Mouse (Mus musculus) MEL (cell line): Measurements from ENCODE around the gene Hps4. TPM values are rescaled to one million over a fixed set of nuclear protein-coding genes. Genes with fewer than 3 reads are reported as not detected.

Source experiments
- DNase-seq: peaks from one replicate; pipeline ENCODE4 v3.0.0; 2011; ENCODE audit warnings: low read depth, low spot score
- H3K27ac ChIP-seq: 2 replicates; pipeline ENCODE4 v1.5.1; 2012; ENCODE audit warnings: low read depth, mild to moderate bottlenecking, control low read depth, low read length, moderate library complexity; ENCODE audit not compliant: control insufficient read depth
- H3K27me3 ChIP-seq, 2 experiments: fragments of 150-350 bp in 1 of 2; sonication (generic) in 1 of 2; 2 replicates each; pipeline ENCODE4 v1.6.1; 2012; ENCODE audit warnings: low read length in 2 of 2, mild to moderate bottlenecking in 2 of 2, improper control_type of control experiment in 1 of 2, moderate library complexity in 1 of 2; ENCODE audit not compliant: insufficient read depth in 2 of 2, control insufficient read depth in 1 of 2
- H3K36me3 ChIP-seq, 2 experiments: 2 replicates each; pipeline ENCODE4 v1.6.1; 2012 to 2014; ENCODE audit warnings: low read length in 2 of 2, improper control_type of control experiment in 1 of 2, inconsistent platforms in 1 of 2, mild to moderate bottlenecking in 1 of 2; ENCODE audit not compliant: insufficient read depth in 2 of 2, control insufficient read depth in 1 of 2
- H3K4me1 ChIP-seq, 2 experiments: fragments of 150-350 bp in 1 of 2; sonication (generic) in 1 of 2; 2 replicates each; pipeline ENCODE4 v1.6.1; 2012; ENCODE audit warnings: low read length in 2 of 2, improper control_type of control experiment in 1 of 2, mild to moderate bottlenecking in 1 of 2; ENCODE audit not compliant: insufficient read depth in 2 of 2, control insufficient read depth in 1 of 2
- H3K4me3 ChIP-seq, 2 experiments: fragments of 150-350 bp in 1 of 2; sonication (generic) in 1 of 2; 2 replicates each; pipeline ENCODE4 v1.5.1; 2012; ENCODE audit warnings: low read depth in 2 of 2, low read length in 2 of 2, mild to moderate bottlenecking in 2 of 2, moderate library complexity in 2 of 2, control low read depth in 1 of 2, improper control_type of control experiment in 1 of 2; ENCODE audit not compliant: control insufficient read depth in 1 of 2, insufficient read depth in 1 of 2
- H3K79me2 ChIP-seq: 2 replicates; pipeline ENCODE4 v1.6.1; 2012; ENCODE audit warnings: mild to moderate bottlenecking, low read length, moderate library complexity; ENCODE audit not compliant: control insufficient read depth, poor library complexity, insufficient read depth
- H3K9ac ChIP-seq: 2 replicates; pipeline ENCODE4 v1.6.1; 2012; ENCODE audit warnings: low read depth, mild to moderate bottlenecking, control low read depth, low read length, moderate library complexity; ENCODE audit not compliant: control insufficient read depth, poor library complexity, severe bottlenecking
- H3K9me3 ChIP-seq: fragments of 150-350 bp; sonication (generic); replicated peaks from 2 replicates; pipeline ENCODE4 v1.6.1; 2012; ENCODE audit warnings: mild to moderate bottlenecking, low read length, improper control_type of control experiment, moderate library complexity; ENCODE audit not compliant: insufficient read depth
- BHLHE40 ChIP-seq: IDR thresholded peaks from 2 replicates; pipeline ENCODE4 v1.6.1; 2012; ENCODE audit warnings: low read depth, mild to moderate bottlenecking, inconsistent platforms, low read length, improper control_type of control experiment, borderline replicate concordance
- CHD1 ChIP-seq: IDR thresholded peaks from 2 replicates; pipeline ENCODE4 v1.6.1; 2012; ENCODE audit warnings: low read depth, mild to moderate bottlenecking, inconsistent platforms, low read length, improper control_type of control experiment
- CHD2 ChIP-seq: IDR thresholded peaks from 2 replicates; pipeline ENCODE4 v1.6.1; 2011; ENCODE audit warnings: low read length, improper control_type of control experiment
- ELF1 ChIP-seq: IDR thresholded peaks from 2 replicates; pipeline ENCODE4 v1.6.1; 2014; ENCODE audit warnings: low read depth, mild to moderate bottlenecking, inconsistent platforms, low read length, improper control_type of control experiment, moderate library complexity
- ETS1 ChIP-seq: IDR thresholded peaks from 2 replicates; pipeline ENCODE4 v1.6.1; 2012; ENCODE audit warnings: low read depth, mild to moderate bottlenecking, inconsistent platforms, low read length, improper control_type of control experiment, moderate library complexity
- GABPA ChIP-seq: IDR thresholded peaks from 2 replicates; pipeline ENCODE4 v1.6.1; 2012; ENCODE audit warnings: low read depth, mild to moderate bottlenecking, inconsistent platforms, low read length, improper control_type of control experiment, moderate library complexity
- GATA1 ChIP-seq: IDR thresholded peaks from 2 replicates; pipeline ENCODE4 v1.6.1; 2011; ENCODE audit warnings: low read depth, low read length, improper control_type of control experiment
- HCFC1 ChIP-seq: IDR thresholded peaks from 2 replicates; pipeline ENCODE4 v1.6.1; 2012; ENCODE audit warnings: low read depth, mild to moderate bottlenecking, inconsistent platforms, low read length, improper control_type of control experiment, moderate library complexity
- MAFK ChIP-seq: IDR thresholded peaks from 2 replicates; pipeline ENCODE4 v1.6.1; 2011; ENCODE audit warnings: low read depth, mild to moderate bottlenecking, low read length, improper control_type of control experiment, borderline replicate concordance
- MAX ChIP-seq: IDR thresholded peaks from 2 replicates; pipeline ENCODE4 v1.6.1; 2011; ENCODE audit warnings: low read length, improper control_type of control experiment
- MAZ ChIP-seq: IDR thresholded peaks from 2 replicates; pipeline ENCODE4 v1.6.1; 2012; ENCODE audit warnings: low read depth, mild to moderate bottlenecking, inconsistent platforms, low read length, improper control_type of control experiment
- MEF2A ChIP-seq: IDR thresholded peaks from 2 replicates; pipeline ENCODE4 v1.6.1; 2014; ENCODE audit warnings: low read depth, mild to moderate bottlenecking, inconsistent platforms, low read length, improper control_type of control experiment; ENCODE audit not compliant: poor library complexity, insufficient replicate concordance, severe bottlenecking; ENCODE audit errors: extremely low read depth
- MYB ChIP-seq: IDR thresholded peaks from 2 replicates; pipeline ENCODE4 v1.6.1; 2011; ENCODE audit warnings: mild to moderate bottlenecking, low read depth, low read length, improper control_type of control experiment
- POLR2A ChIP-seq, 2 experiments: IDR thresholded peaks; 2 replicates each; pipeline ENCODE4 v1.6.1; 2011 to 2012; ENCODE audit warnings: low read length in 2 of 2, mild to moderate bottlenecking in 2 of 2, control low read depth in 1 of 2, improper control_type of control experiment in 1 of 2, low read depth in 1 of 2, moderate library complexity in 1 of 2; ENCODE audit not compliant: control insufficient read depth in 1 of 2, insufficient read depth in 1 of 2, poor library complexity in 1 of 2
- RAD21 ChIP-seq: IDR thresholded peaks from 2 replicates; pipeline ENCODE4 v1.6.1; 2011; ENCODE audit warnings: mild to moderate bottlenecking, low read depth, low read length, improper control_type of control experiment
- RCOR1 ChIP-seq: IDR thresholded peaks from 2 replicates; pipeline ENCODE4 v1.6.1; 2012; ENCODE audit warnings: low read depth, mild to moderate bottlenecking, inconsistent platforms, low read length, improper control_type of control experiment
- SIN3A ChIP-seq: IDR thresholded peaks from 2 replicates; pipeline ENCODE4 v1.6.1; 2012; ENCODE audit warnings: low read length, improper control_type of control experiment, inconsistent platforms
- SMC3 ChIP-seq: IDR thresholded peaks from 2 replicates; pipeline ENCODE4 v1.6.1; 2011; ENCODE audit warnings: low read depth, low read length, improper control_type of control experiment
- UBTF ChIP-seq: IDR thresholded peaks from 2 replicates; pipeline ENCODE4 v1.6.1; 2012; ENCODE audit warnings: low read depth, mild to moderate bottlenecking, inconsistent platforms, low read length, improper control_type of control experiment, moderate library complexity, borderline replicate concordance; ENCODE audit not compliant: insufficient read depth
- USF1 ChIP-seq: IDR thresholded peaks from 2 replicates; pipeline ENCODE4 v1.6.1; 2014; ENCODE audit warnings: low read depth, mild to moderate bottlenecking, inconsistent platforms, low read length, improper control_type of control experiment, moderate library complexity
- ZC3H11A ChIP-seq: IDR thresholded peaks from 2 replicates; pipeline ENCODE4 v1.6.1; 2012; ENCODE audit warnings: low read depth, mild to moderate bottlenecking, inconsistent platforms, low read length, improper control_type of control experiment
- polyA plus RNA-seq, 2 experiments: library from polyadenylated mRNA; stranded (reverse) in 1 of 2; unstranded in 1 of 2; fragments of >175 nt in 1 of 2; fragments of >200 nt in 1 of 2; gene quantifications; 2 replicates each; pipeline versions ENCODE4 v1.2.1 to v1.2.4; 2012; ENCODE audit warnings: low replicate concordance in 2 of 2, low read depth in 1 of 2; ENCODE audit not compliant: insufficient read length in 2 of 2, insufficient read depth in 1 of 2, missing spikeins in 1 of 2
- total RNA-seq: library from RNA; depleted of rRNA; stranded (reverse); fragments of 300-350 nt; gene quantifications from 2 replicates; pipeline ENCODE4 v1.2.3, GENCODE M21; 2012

The Hps4 gene
- total and polyA plus RNA-seq, 3 experiments, result 37.1 to 41.7 TPM; not detected in 1

- DNase-seq, result no peak
- H3K79me2 ChIP-seq, result no peaks in the 10 kb centered on the region
- no peaks in the 10 kb centered on the region for H3K9me3 ChIP-seq
- no peak overlapping the region for H3K27ac ChIP-seq
- H3K27me3 ChIP-seq, result no peaks in the 10 kb centered on the region
- no peak overlapping the region for H3K4me3 ChIP-seq
- no peaks in the 10 kb centered on the region for H3K36me3 ChIP-seq
- H3K4me1 ChIP-seq, result no peaks in the 10 kb centered on the region
- no peak for TF ChIP-seq RCOR1
- no peak for TF ChIP-seq SMC3
- TF ChIP-seq MAZ, result no peak
- TF ChIP-seq MYB, result no peak
- no peak for TF ChIP-seq ZC3H11A
- H3K9ac ChIP-seq, result no peak overlapping the region
These were observed 48.9 kb downstream of the Hps4 start for GRCm38 (mm10) chr5:112391676-112392323.

DNA sequence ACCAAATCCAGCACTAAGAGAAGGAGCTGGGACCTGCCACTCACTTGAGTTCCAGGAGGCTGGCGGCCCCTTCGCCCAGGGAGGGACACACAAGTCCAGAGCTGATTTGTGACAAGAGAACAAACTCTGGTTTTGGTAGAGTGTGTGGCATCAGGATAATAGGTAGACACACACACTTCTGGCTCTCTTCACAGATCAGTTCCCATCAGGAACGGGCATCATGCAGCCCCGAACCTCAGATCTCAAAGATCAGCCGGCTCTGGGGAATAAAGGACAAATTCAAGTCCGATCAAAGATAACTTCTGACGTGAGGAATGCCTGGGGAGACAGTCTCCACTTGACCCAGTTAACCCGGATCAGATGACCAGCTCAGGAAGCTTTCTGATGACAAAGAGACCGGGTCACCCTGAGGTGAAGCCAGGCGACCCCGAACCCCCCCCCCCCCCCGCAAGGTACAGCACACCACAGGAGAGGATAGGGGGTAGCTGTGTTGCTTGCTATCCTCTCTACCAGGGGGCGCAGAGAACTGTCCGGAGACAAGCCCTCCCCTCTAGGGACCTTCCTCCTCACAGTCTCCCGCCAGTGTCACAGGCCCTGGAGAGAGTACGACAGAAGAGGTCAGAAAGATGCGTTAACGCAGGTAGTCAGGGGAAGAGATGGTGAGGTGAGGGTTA is 51.0 kb downstream of the Hps4 start:
- Histone ChIP-seq H3K79me2 (no peaks in the 10 kb centered on the region), H3K9me3 (no peaks in the 10 kb centered on the region), H3K27ac (no peak overlapping the region), H3K27me3 (no peaks in the 10 kb centered on the region), H3K9ac (no peak overlapping the region), H3K36me3 (no peaks in the 10 kb centered on the region), H3K4me1 (no peaks in the 10 kb centered on the region), H3K4me3 (no peak overlapping the region)
- no peak for TF ChIP-seq GATA1
- TF ChIP-seq UBTF, result no peak
- no peak for TF ChIP-seq CHD2
- no peak for TF ChIP-seq ELF1
- no peak for TF ChIP-seq POLR2A (IDR thresholded peaks at IDR 0.05; ENCODE audit: control insufficient read depth in 1 of 2, insufficient read depth in 1 of 2, low read depth in 1 of 2, low read length in 2 of 2, poor library complexity in 1 of 2)
- TF ChIP-seq CHD1, result no peak
- no peak for TF ChIP-seq ETS1
- no peak for TF ChIP-seq MAZ
- no peak for TF ChIP-seq BHLHE40
- TF ChIP-seq MAFK, result no peak
- TF ChIP-seq GABPA, result no peak
- TF ChIP-seq USF1, result no peak
- TF ChIP-seq MYB, result no peak
- no peak for TF ChIP-seq HCFC1
- TF ChIP-seq MAX, result no peak
- TF ChIP-seq SIN3A, result no peak
- no peak for TF ChIP-seq MEF2A
- TF ChIP-seq RCOR1, result no peak
- TF ChIP-seq RAD21, result no peak
- no peak for TF ChIP-seq SMC3
- DNase-seq, result no peak
